Mouse (Mus musculus) small intestine, adult 2 months (tissue): ENCODE data around the gene Reln.

Source experiments
- CTCF ChIP-seq: fragments of 200-500 bp; IDR thresholded peaks from 2 replicates; pipeline ENCODE4 v1.5.1; 2012; ENCODE audit warnings: low read depth, mild to moderate bottlenecking, control low read depth, inconsistent platforms, low read length, moderate library complexity, mixed read lengths; ENCODE audit not compliant: insufficient replicate concordance, insufficient read length; ENCODE audit errors: extremely low read depth
- POLR2A ChIP-seq: fragments of 200-500 bp; IDR thresholded peaks from 2 replicates; pipeline ENCODE4 v1.6.1; 2012; ENCODE audit warnings: low read depth, mild to moderate bottlenecking, control low read depth, inconsistent platforms, low read length, moderate library complexity

GRCm38 (mm10) chr5:21846616-21847290 is 497.7 kb downstream of the Reln start:
- TF ChIP-seq CTCF (no peak), POLR2A (no peak)
